In genomic region chr2:180705066-180705465, GRCm38 (mm10) we compare ENCODE assay signal across 12 mouse cellular contexts. TPM values are rescaled to one million over a fixed set of nuclear protein-coding genes. Genes with fewer than 3 reads are reported as not detected.
DNase-seq lines count a peak whose midpoint lies in the region; ATAC-seq and TF ChIP-seq lines count a peak whose summit lies in the region.
"Had no signal": no experiment of that assay in that cellular context is flagged by ENCODE, and none has a peak within 500 bp of the region (broad histone marks: within the 10 kb centered on the region; RNA-seq: fewer than 3 reads in every experiment).

No protein-coding gene starts in this region.

- H3K4me1 ChIP-seq in kidney, adult 2 months (ENCODE audit: control insufficient read depth, insufficient read depth, low read length): peaks cover 29% of the 10 kb centered on the region
- peaks cover 69% of the 10 kb centered on the region for H3K4me1 ChIP-seq in E14TG2a.4 (replicated peaks; ENCODE audit: low read depth, low read length)
- H3K4me1 ChIP-seq in liver, embryonic 15.5 days (replicated peaks): peaks cover 72% of the 10 kb centered on the region

- no peak for DNase-seq in kidney, adult 2 months
- no peak for DNase-seq in kidney, postnatal 4 days
- DNase-seq in 416B (ENCODE audit: low read depth): peak; percentile 78
- DNase-seq in layer of hippocampus, postnatal 10 days (ENCODE audit: low spot score in 2 of 2): no peak
- DNase-seq in Muller cell, postnatal 12 days (ENCODE audit: inconsistent ontology term): no peak
- no peak for DNase-seq in adrenal gland, postnatal 10 days
- DNase-seq: cerebellum, adult 11 months; right cerebral cortex, adult 18-20 months had no signal

- no peak overlapping the region for H3K4me3 ChIP-seq in kidney, adult 2 months (ENCODE audit: insufficient read depth, low read depth, low read length)
- peak overlapping the region; percentile 99 for H3K4me3 ChIP-seq in E14TG2a.4 (replicated peaks; ENCODE audit: low read length)
- no peak overlapping the region for H3K4me3 ChIP-seq in liver, embryonic 15.5 days (replicated peaks)
- H3K4me3 ChIP-seq: forebrain, embryonic 10.5 days; hindbrain, embryonic 15.5 days had no signal

- no peaks in the 10 kb centered on the region for H3K27me3 ChIP-seq in kidney, adult 2 months (replicated peaks; ENCODE audit: control insufficient read depth, insufficient read depth, low read length)
- no peaks in the 10 kb centered on the region for H3K27me3 ChIP-seq in E14TG2a.4 (ENCODE audit: insufficient read depth, low read length)
- no peaks in the 10 kb centered on the region for H3K27me3 ChIP-seq in liver, embryonic 15.5 days
- H3K27me3 ChIP-seq: hindbrain, embryonic 15.5 days had no signal

- H3K9me3 ChIP-seq in E14TG2a.4 (ENCODE audit: low read length): no peaks in the 10 kb centered on the region
- H3K9me3 ChIP-seq in liver, embryonic 15.5 days (replicated peaks): no peaks in the 10 kb centered on the region
- H3K9me3 ChIP-seq: forebrain, embryonic 10.5 days; hindbrain, embryonic 15.5 days had no signal

- no peak for TF ChIP-seq POLR2A in kidney, adult 2 months (IDR thresholded peaks at IDR 0.05; ENCODE audit: low read depth, low read length)

- 0 out of 2 replicates have a peak overlapping the region, but pooled peaks have one; percentile 13 for H3K9ac ChIP-seq in liver, embryonic 15.5 days
- H3K9ac ChIP-seq: hindbrain, embryonic 15.5 days had no signal

- TF ChIP-seq CTCF in kidney, adult 2 months (conservative IDR thresholded peaks at IDR 0.05; ENCODE audit: insufficient read depth, insufficient read length, low read depth, low read length): no peak
- no peak for TF ChIP-seq CTCF in E14TG2a.4 (conservative IDR thresholded peaks at IDR 0.05; ENCODE audit: low read length)

- H3K4me2 ChIP-seq in liver, embryonic 15.5 days: peak overlapping the region; percentile 95; the same call in 1 of the 2 replicates
- H3K4me2 ChIP-seq: hindbrain, embryonic 15.5 days had no signal

- H3K36me3 ChIP-seq in kidney, adult 2 months (ENCODE audit: control insufficient read depth, insufficient read depth, low read length): no peaks in the 10 kb centered on the region
- H3K36me3 ChIP-seq in E14TG2a.4 (ENCODE audit: insufficient read depth, low read length): peaks cover 65% of the 10 kb centered on the region
- peaks cover 20% of the 10 kb centered on the region for H3K36me3 ChIP-seq in liver, embryonic 15.5 days (replicated peaks)
- H3K36me3 ChIP-seq: hindbrain, embryonic 15.5 days had no signal

- ATAC-seq in liver, embryonic 15.5 days (ENCODE audit: insufficient read depth): no peak

- WGBS in kidney, adult 2 months: 56% methylated on average over 3 of the region's 3 CpGs
- whole genome bisulfite sequencing in liver, embryonic 15.5 days (ENCODE audit: insufficient replicate concordance): 36% methylated on average over 3 of the region's 3 CpGs

- peak overlapping the region; percentile 89 for H3K27ac ChIP-seq in kidney, adult 2 months (ENCODE audit: insufficient read depth, low read depth, low read length)
- H3K27ac ChIP-seq in liver, embryonic 15.5 days (replicated peaks): peak overlapping the region; percentile 96
- H3K27ac ChIP-seq: forebrain, embryonic 10.5 days; hindbrain, embryonic 15.5 days had no signal

RNA-seq across cellular contexts. Expression of gene Dido1, which starts 4.7 kb away (rescaled TPM):
- 13.2 and 13.4 TPM in 2 replicates for polyA plus RNA-seq in kidney, adult 2 months (2012; rRNA removed)
- 11.7 and 13.1 TPM in 2 replicates for polyA plus RNA-seq in liver, embryonic 15.5 days (2015; fragmentation: Nextera tagmentation; extraction: Ambion mirVana)
- total RNA-seq in layer of hippocampus, postnatal 10 days (2021): 10 to 100 TPM; 58.4 to 61.8 TPM
- total RNA-seq in adrenal gland, postnatal 10 days (2021): 10 to 100 TPM; 41.1 to 55.9 TPM

RNA-seq across cellular contexts. Expression of gene Gid8, which starts 4.9 kb away (rescaled TPM):
- polyA plus RNA-seq in kidney, adult 2 months (2012; rRNA removed): 33.3 and 35.4 TPM in 2 replicates
- 117 TPM in 2 replicates for polyA plus RNA-seq in liver, embryonic 15.5 days (2015; fragmentation: Nextera tagmentation; extraction: Ambion mirVana)
- total RNA-seq in layer of hippocampus, postnatal 10 days (2021): 10 to 100 TPM; 62.6 to 63.7 TPM
- 10 to 100 TPM; 61.8 to 71.6 TPM for total RNA-seq in adrenal gland, postnatal 10 days (2021)

RNA-seq across cellular contexts. Expression of gene Slc17a9, which starts 20.0 kb away (rescaled TPM):
- polyA plus RNA-seq in kidney, adult 2 months (2012; rRNA removed): 1.9 and 3.0 TPM in 2 replicates
- 8.1 and 10.0 TPM in 2 replicates for polyA plus RNA-seq in liver, embryonic 15.5 days (2015; fragmentation: Nextera tagmentation; extraction: Ambion mirVana)
- under 1 TPM; 0.47 to 0.53 TPM for total RNA-seq in layer of hippocampus, postnatal 10 days (2021)
- total RNA-seq in adrenal gland, postnatal 10 days (2021): 1 to 10 TPM; 1.6 to 2.2 TPM
